Mouse (Mus musculus) gastrocnemius, postnatal 4 days (tissue): Measurements from ENCODE around the gene Asb3. TPM values are rescaled to one million over a fixed set of nuclear protein-coding genes. Genes with fewer than 3 reads are reported as not detected.
"Not testable (repeated sequence)": the region's sequence is repeated elsewhere in the genome, so short reads cannot be mapped to it uniquely, and the experiment has no call there.

Experiments
- DNase-seq, 2 experiments: peaks; one replicate each; pipeline ENCODE4 v3.0.0; 2021 to 2022; ENCODE audit warnings: low spot score in 2 of 2, mixed read lengths in 2 of 2
- total RNA-seq, 2 experiments: library from RNA; stranded (reverse); gene quantifications; 2 replicates each; pipeline ENCODE4 v1.2.3; 2021

Asb3 gene
- total RNA-seq, 2 experiments from 2014 or later = 12.8 to 13.5 TPM

DNA sequence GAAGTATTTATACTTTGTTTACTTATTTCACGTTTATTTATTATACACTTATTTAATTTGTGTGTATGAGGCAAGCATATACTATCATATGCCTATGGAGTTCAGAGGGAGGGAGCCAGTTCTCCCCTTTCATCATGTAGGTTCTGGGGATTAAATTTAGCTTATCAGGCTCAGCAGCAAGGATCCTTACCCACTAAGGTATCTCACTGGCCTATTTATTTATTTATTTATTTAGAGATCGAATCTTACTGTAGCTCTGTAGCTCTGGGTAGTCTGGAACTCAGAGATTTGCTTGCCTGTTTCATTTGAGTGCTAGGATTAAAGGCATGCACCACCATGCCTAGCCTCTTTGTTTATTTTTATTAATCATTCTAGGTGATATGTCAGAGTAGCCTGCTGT lies 113.5 kb downstream of the Asb3 start:
- no peak for DNase-seq

- no peak for DNase-seq
These were observed 114.8 kb downstream of the Asb3 start for GRCm38 (mm10) chr11:31000028-31000427.

DNA sequence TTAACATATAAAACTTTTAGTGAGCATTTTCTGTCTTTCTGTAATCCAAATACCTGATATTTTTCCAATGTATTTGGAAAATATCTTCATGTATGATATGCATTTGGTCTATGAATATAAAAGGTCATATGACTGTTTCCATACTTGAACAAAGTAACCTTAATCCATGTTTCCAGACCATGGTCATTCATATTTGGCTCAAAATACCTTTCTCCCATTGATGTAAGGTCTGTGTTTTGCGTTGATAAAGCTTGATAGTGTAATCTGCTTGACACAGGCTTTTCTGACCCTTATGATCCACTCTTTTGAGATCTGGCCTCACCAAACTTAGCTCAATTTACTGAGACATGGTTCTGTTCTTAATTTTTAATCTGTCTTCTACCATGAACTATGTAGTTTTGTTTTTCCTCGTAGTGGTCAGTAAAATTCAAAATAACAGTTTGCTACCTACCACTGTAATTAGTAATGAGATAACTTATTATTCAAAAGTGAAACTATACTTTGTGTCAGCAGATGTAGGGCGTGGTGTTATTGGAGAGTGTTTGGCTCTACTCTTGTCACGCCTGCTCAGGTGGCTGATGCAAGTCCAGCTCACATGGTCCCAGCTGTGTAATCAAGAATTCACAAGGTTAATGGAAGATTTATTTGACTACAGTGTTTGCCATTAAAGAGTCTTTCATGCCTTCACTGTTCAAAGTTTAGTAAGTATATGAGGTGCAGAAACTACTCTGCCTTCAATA lies 116.1 kb downstream of the Asb3 start:
- no peak for DNase-seq

- DNase-seq = not testable (repeated sequence)
These were observed 124.5 kb downstream of the Asb3 start for GRCm38 (mm10) chr11:31009668-31010067.

- not testable (repeated sequence) for DNase-seq
These were observed 132.2 kb downstream of the Asb3 start for GRCm38 (mm10) chr11:31017466-31017865.

- DNase-seq = no peak
These were observed 149.7 kb downstream of the Asb3 start for GRCm38 (mm10) chr11:31034958-31035357.

- DNase-seq = no peak
These were observed 204.8 kb downstream of the Asb3 start for GRCm38 (mm10) chr11:31089973-31090372.

GRCm38 (mm10) chr11:31090478-31090978 lies 205.3 kb downstream of the Asb3 start:
- DNase-seq = no peak

DNA sequence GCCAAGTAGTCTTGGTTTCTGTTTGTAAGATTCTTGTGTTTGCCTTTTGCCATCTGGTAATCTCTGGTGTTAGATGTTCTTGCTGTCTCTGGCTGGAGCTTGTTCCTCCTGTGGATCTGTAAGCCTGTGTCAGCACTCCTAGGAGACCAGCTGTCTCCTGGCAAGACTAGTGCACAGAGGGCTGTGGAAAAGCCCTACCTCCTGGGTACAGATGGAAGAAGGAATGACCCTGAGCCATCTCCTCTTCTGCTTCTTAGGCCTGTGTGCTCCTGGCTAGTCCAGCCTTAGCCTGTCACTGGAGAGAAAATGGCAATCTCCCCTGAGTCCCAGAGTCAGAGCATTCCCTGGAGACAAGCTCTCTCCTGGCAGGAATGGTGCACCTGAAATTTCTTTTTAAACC lies 214.3 kb downstream of the Asb3 start:
- DNase-seq = not testable (repeated sequence)

GRCm38 (mm10) chr11:31102188-31102587 lies 217.0 kb downstream of the Asb3 start:
- DNase-seq = no peak

- no peak for DNase-seq
These were observed 220.1 kb downstream of the Asb3 start for GRCm38 (mm10) chr11:31105364-31105763.

DNA sequence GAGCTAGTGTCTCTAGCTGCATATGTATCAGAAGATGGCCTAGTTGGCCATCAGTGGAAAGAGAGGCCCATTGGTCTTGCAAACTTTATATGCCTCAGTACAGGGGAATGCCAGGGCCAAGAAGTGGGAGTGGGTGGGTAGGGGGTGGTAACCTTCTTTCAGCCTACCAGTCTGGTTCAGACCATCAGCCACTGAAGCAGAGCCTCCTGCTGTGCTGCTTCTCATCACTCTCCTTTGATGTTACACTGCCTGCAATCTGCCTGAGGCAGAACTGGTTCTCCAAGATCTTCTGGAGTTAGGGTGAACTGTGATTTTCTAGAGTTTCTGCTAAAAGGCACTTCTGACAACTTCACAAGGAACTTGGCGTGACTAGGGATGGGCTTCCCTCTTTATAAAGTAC lies 241.7 kb downstream of the Asb3 start:
- not testable (repeated sequence) for DNase-seq

DNA sequence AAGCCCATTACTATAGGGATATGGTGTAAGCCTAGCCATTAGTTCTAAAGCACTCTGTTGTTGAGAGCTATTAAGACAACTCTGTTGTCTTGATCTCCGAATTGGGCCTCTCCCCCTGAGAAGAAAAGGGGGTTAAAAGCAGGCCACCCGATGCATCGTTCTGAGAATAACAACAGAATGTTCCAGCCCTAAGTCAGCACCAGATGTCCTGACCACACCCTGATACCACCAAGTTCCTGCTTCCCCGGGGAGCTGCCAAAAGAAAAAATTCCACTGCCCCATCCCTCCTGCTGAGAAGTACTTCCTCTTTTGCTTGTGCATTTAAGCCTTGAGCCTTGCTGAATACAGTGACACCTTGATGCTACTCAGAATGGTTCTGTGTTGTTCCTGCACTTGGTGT lies 248.5 kb downstream of the Asb3 start:
- DNase-seq = not testable (repeated sequence)

GRCm38 (mm10) chr11:31134824-31135223 lies 249.6 kb downstream of the Asb3 start:
- DNase-seq = not testable (repeated sequence)

DNA sequence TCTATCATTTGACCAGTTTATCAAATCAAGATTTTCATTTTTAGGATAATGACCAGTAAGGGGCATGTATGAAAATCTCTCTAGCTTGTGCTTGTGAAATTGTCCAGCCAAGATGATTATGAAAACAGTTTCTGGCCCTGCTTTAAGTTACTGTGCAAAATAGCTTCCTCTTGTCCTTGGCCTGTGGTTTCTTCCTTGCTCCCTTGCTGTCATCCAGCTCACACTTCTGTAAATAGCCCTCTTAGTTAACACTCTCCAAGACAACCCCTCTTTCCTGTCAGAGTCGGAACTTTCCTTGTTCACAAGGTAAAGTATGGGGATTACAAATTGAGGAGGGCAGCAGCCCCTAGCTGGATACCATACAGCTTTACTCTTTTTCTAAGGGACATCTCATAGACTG lies 253.2 kb downstream of the Asb3 start:
- DNase-seq = not testable (repeated sequence)

Other genes starting within 250 kb of the Asb3 start
- gene Acyp2, start 235.8 kb upstream of the Asb3 start, total RNA-seq = 10 to 100 TPM; 22.5 to 23.2 TPM
- 10 to 100 TPM; 62.1 to 78.5 TPM for gene Psme4, start 113.7 kb upstream of the Asb3 start, total RNA-seq
- under 1 TPM in 1 of 2 experiments, not detected in 1; 0.08 TPM for gene Gpr75, start 58 bp upstream of the Asb3 start, total RNA-seq
- 10 to 100 TPM; 44.7 to 51.2 TPM for gene Erlec1, start 68.9 kb downstream of the Asb3 start, total RNA-seq
- 1 to 10 TPM; 6.3 to 6.8 TPM for gene Chac2, start 100.9 kb downstream of the Asb3 start, total RNA-seq